Mouse (Mus musculus) left cerebral cortex, adult 8-10 months (tissue): ENCODE measurements at regions not wholly inside any gene's neighbourhood (a gene's known extent, or its start where the extent isn't known, plus 50 kb on each side); places are given as distances from the start of the nearest gene placed in this dataset.
"Not testable (repeated sequence)": the region's sequence is repeated elsewhere in the genome, so short reads cannot be mapped to it uniquely, and the experiment has no call there.

Experiments
- DNase-seq, 2 experiments: peaks; one replicate each; pipeline ENCODE4 v3.0.0; 2022; ENCODE audit warnings: low spot score in 2 of 2

- no peak for DNase-seq
Measured at GRCm38 (mm10) chr1:47646681-47647080, 754.0 kb upstream of the Slc39a10 start.

GRCm38 (mm10) chr1:47606597-47606996 lies 713.9 kb upstream of the Slc39a10 start:
- DNase-seq = no peak

- no peak for DNase-seq
Measured at GRCm38 (mm10) chr1:47603989-47604360, 711.3 kb upstream of the Slc39a10 start.

- no peak for DNase-seq
Measured at GRCm38 (mm10) chr1:47603294-47603988, 710.8 kb upstream of the Slc39a10 start.

GRCm38 (mm10) chr1:47593641-47594040 lies 701.0 kb upstream of the Slc39a10 start:
- not testable (repeated sequence) for DNase-seq

- no peak for DNase-seq
Measured at GRCm38 (mm10) chr1:47545606-47546005, 653.0 kb upstream of the Slc39a10 start.

- DNase-seq = no peak
Measured at GRCm38 (mm10) chr1:47511426-47511825, 618.8 kb upstream of the Slc39a10 start.

- DNase-seq = no peak
Measured at GRCm38 (mm10) chr1:47507801-47508200, 615.1 kb upstream of the Slc39a10 start.

- DNase-seq = peak in 1 of 2 experiments; percentile 18
Measured at GRCm38 (mm10) chr1:47488581-47489204, 596.0 kb upstream of the Slc39a10 start.

- peak in 1 of 2 experiments; percentile 24 for DNase-seq
Measured at GRCm38 (mm10) chr1:47486087-47486486, 593.4 kb upstream of the Slc39a10 start.

GRCm38 (mm10) chr1:47479059-47479458 lies 586.4 kb upstream of the Slc39a10 start:
- DNase-seq = no peak

- DNase-seq = no peak
Measured at GRCm38 (mm10) chr1:47466573-47467253, 574.1 kb upstream of the Slc39a10 start.

- DNase-seq = no peak
Measured at GRCm38 (mm10) chr1:47448737-47449489, 556.3 kb upstream of the Slc39a10 start.

GRCm38 (mm10) chr1:47448070-47448469 lies 555.4 kb upstream of the Slc39a10 start:
- DNase-seq = no peak

- DNase-seq = no peak
Measured at GRCm38 (mm10) chr1:47446021-47446420, 553.4 kb upstream of the Slc39a10 start.

- no peak for DNase-seq
Measured at GRCm38 (mm10) chr1:47432829-47433228, 540.2 kb upstream of the Slc39a10 start.

GRCm38 (mm10) chr1:47405164-47405563 lies 512.5 kb upstream of the Slc39a10 start:
- no peak for DNase-seq

- DNase-seq = no peak
Measured at GRCm38 (mm10) chr1:47386579-47386978, 493.9 kb upstream of the Slc39a10 start.

GRCm38 (mm10) chr1:47378795-47379194 lies 486.1 kb upstream of the Slc39a10 start:
- DNase-seq = no peak

- DNase-seq = no peak
Measured at GRCm38 (mm10) chr1:47339718-47340439, 447.2 kb upstream of the Slc39a10 start.

GRCm38 (mm10) chr1:47310572-47311075 lies 418.0 kb upstream of the Slc39a10 start:
- DNase-seq = no peak
